Mouse (Mus musculus): ENCODE measurements around the gene Nck2.
A peak's percentile ranks its signal among the peaks of the same experiment; 100 is the strongest.
"Not testable (repeated sequence)": the region's sequence is repeated elsewhere in the genome, so short reads cannot be mapped to it uniquely, and the experiment has no call there.

Nck2 gene

GRCm38 (mm10) chr1:43534060-43534760 lies 89.8 kb downstream of the Nck2 start:
- no peak for DNase-seq (ENCODE audit: low read depth)

GRCm38 (mm10) chr1:43535519-43536000 lies 91.2 kb downstream of the Nck2 start:
- no peak for DNase-seq (ENCODE audit: low read depth)

GRCm38 (mm10) chr1:43536266-43536665 lies 91.9 kb downstream of the Nck2 start:
- DNase-seq (ENCODE audit: low read depth), result no peak

GRCm38 (mm10) chr1:43537021-43537420 lies 92.6 kb downstream of the Nck2 start:
- DNase-seq (ENCODE audit: low read depth), result no peak

- no peak for DNase-seq (ENCODE audit: low read depth)
These were observed 93.1 kb downstream of the Nck2 start for GRCm38 (mm10) chr1:43537496-43537895.

DNA sequence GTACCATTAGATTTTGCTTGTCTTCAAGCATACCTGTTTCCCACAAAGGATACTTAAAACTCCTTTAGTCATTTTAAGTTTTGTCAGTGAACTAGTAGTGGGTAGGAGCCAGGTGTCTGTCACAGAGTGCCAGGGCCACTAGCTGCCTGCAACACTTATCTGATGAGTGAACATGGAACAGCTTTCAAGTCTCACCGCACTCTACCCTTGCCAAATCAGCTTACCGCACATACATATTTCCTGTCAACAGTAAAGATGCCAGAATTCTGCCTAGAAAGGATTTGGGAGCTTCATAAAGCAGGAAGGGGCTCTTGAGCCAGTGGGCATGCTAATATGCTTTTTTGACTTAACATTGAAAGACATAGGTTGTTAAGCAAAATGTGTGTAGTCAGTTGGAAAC lies 94.3 kb downstream of the Nck2 start:
- no peak for DNase-seq (ENCODE audit: low read depth)

GRCm38 (mm10) chr1:43539689-43540380 lies 95.5 kb downstream of the Nck2 start:
- no peak for DNase-seq (ENCODE audit: low read depth)

DNA sequence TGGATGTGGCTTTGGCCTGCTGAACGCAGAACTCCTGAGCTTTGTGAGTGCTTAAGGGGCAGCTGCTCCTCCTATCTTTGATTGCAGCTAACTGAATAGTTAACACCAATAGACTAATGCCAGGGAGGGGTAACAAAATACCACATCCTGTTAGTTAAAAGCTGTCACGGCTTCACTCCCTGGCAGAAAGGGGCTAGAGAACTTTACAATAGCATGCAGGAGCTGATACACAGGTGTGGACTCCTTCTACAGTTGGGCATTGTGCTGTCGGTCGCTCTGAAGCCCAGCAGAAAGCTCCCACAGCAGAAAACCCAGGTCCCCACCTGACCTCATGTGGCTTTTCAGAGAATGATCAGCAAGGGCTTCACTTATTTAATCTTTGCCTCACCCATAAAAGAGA lies 98.0 kb downstream of the Nck2 start:
- DNase-seq (ENCODE audit: low read depth), result no peak

- DNase-seq (ENCODE audit: low read depth), result no peak
These were observed 103.3 kb downstream of the Nck2 start for GRCm38 (mm10) chr1:43547644-43548043.

- peak; percentile 47 for DNase-seq (ENCODE audit: low read depth)
These were observed 104.4 kb downstream of the Nck2 start for GRCm38 (mm10) chr1:43548749-43549148.

- no peak for DNase-seq (ENCODE audit: low read depth)
These were observed 106.1 kb downstream of the Nck2 start for GRCm38 (mm10) chr1:43550525-43550924.

DNA sequence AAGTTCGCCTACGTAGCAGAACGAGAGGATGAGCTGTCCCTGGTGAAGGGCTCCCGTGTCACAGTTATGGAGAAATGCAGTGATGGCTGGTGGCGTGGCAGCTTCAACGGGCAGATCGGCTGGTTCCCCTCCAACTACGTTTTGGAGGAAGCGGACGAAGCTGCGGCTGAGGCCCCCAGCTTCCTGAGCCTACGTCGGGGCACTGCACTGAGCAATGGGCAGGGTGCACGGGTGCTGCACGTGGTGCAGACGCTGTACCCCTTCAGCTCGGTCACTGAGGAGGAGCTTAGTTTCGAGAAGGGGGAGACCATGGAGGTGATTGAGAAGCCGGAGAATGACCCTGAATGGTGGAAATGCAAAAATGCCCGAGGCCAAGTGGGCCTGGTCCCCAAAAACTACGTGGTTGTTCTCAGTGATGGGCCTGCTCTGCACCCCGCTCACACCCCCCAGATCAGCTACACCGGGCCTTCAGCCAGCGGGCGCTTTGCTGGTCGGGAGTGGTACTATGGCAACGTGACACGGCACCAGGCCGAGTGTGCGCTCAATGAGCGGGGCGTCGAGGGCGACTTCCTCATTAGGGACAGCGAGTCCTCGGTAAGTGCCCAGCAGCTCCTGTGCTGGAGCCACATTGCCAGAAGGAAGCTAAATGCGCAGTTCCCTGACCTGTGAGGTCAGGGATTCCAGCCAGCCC lies 109.8 kb downstream of the Nck2 start:
- not testable (repeated sequence) for DNase-seq (ENCODE audit: low read depth)

- DNase-seq (ENCODE audit: low read depth), result no peak
These were observed 111.0 kb downstream of the Nck2 start for GRCm38 (mm10) chr1:43555222-43555974.

DNA sequence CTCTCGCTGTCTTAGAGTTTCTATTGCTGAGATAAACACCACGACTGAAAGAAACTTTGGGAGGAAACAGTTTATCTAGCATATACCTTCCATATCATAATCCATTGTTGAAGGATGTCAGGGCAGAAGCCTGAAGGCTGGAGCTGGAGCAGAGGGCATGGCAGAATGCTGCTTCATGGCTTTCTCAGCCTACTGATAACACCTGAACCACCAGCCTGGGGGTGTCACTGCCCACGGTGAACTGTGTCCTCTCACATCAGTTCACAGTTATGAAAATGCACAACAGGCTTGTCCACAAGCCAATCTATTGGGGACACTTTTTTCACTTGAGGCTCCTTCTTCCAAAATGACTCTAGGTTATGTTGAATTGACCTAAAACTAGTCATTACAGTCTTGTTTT lies 114.0 kb downstream of the Nck2 start:
- no peak for DNase-seq (ENCODE audit: low read depth)

DNA sequence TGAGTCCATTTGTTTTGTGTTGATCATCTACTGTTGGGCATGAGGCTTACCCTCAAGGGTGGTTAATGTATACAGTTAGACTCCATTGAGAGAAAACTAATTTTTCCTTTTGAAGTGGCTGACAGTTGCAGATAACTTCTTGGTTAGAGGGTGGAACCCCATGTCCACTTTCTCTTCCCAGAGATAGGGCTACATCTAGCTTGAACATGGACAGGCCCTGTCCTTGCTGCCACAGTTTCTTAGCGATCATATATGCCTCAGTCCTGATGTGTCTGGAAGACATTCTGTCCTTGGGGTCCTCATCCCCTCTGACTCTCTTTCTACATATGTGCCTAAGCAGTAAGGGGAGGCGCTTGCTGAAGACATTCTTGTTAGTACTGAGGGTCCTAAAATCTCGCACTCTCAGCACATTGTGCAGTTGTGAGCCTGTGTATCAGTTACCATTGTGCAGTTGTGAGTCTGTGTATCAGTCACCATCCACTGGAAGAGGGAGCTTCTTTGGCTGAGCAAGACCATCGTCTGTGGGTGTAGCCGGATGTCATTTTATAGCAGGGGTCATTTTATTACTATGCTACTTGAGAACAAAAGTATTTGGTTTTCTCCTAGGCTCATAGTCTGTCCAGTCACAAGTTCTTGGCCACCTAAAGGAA lies 114.8 kb downstream of the Nck2 start:
- no peak for DNase-seq (ENCODE audit: low read depth)

GRCm38 (mm10) chr1:43561085-43561484 lies 116.7 kb downstream of the Nck2 start:
- no peak for DNase-seq (ENCODE audit: low read depth)

GRCm38 (mm10) chr1:43562002-43562666 lies 117.8 kb downstream of the Nck2 start:
- DNase-seq (ENCODE audit: low read depth), result no peak

DNA sequence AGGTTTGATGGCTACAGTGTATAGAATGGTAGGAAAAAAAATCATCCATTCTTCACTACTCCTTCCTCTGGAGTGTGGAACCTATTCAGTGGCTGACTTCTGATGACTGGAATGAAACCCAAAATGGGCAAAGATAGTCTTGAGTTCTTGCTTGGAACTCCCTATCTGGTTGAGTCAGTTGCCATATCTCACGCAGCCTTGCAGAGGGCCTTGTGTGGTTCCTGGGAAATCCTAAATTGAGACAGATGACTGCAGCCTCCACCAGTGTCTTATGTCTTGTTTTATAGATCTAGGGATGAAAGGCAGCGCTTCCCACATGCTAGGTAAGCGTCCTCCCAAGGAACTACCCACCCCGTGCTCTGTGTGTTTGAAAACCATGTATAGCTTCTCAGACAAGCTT lies 120.9 kb downstream of the Nck2 start:
- DNase-seq (ENCODE audit: low read depth), result no peak

GRCm38 (mm10) chr1:43566677-43567377 lies 122.4 kb downstream of the Nck2 start:
- DNase-seq (ENCODE audit: low read depth), result no peak

DNA sequence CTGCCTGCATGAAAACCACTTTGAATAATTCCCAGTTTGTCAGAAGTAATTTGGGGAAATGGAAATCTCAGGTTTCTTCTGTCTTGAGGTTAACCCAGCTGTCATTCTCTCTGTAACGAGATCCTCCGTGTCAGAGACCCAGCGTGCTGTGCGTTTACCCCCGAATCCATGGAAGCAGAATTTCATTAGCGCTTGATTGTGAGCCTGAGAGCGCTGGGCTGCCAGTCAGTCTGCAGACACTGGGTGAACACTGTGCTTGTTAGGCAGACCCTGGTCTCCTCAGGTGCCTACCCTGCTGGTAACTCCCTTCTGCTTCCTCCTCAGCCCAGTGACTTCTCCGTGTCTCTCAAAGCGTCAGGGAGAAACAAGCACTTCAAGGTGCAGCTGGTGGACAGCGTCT lies 124.4 kb downstream of the Nck2 start:
- no peak for DNase-seq (ENCODE audit: low read depth)

- DNase-seq (ENCODE audit: low read depth), result no peak
These were observed 126.7 kb downstream of the Nck2 start for GRCm38 (mm10) chr1:43571105-43571504.
